Mouse (Mus musculus) stomach, postnatal 0 days (tissue): ENCODE measurements at regions not wholly inside any gene's neighbourhood (a gene's known extent, or its start where the extent isn't known, plus 50 kb on each side); places are given as distances from the start of the nearest gene placed in this dataset.

Experiments used
- ATAC-seq: fragments of 200-750 bp; cut with Nextera tagmentation; 2 replicates; pipeline ENCODE4 v1.8.0; 2017; ENCODE audit not compliant: low FRiP score, low TSS enrichment
- DNase-seq: peaks from one replicate; pipeline ENCODE4 v3.0.0-alpha.2; 2016; ENCODE audit warnings: low spot score
- H3K27ac ChIP-seq: fragments of 300-500 bp; sonication (generic); replicated peaks from 2 replicates; pipeline ENCODE4 v1.5.1; 2014; ENCODE audit warnings: mild to moderate bottlenecking, control low read depth
- H3K27me3 ChIP-seq: fragments of 300-500 bp; sonication (generic); 2 replicates; pipeline ENCODE4 v1.6.1; 2014; ENCODE audit warnings: low read length; ENCODE audit not compliant: control insufficient read depth, insufficient read depth
- H3K36me3 ChIP-seq: fragments of 300-500 bp; sonication (generic); 2 replicates; pipeline ENCODE4 v1.6.1; 2014; ENCODE audit warnings: low read length, mixed read lengths; ENCODE audit not compliant: control insufficient read depth, insufficient read depth
- H3K4me1 ChIP-seq: fragments of 300-500 bp; sonication (generic); replicated peaks from 2 replicates; pipeline ENCODE4 v1.6.1; 2014; ENCODE audit warnings: antibody characterized with exemption; ENCODE audit not compliant: control insufficient read depth, insufficient read depth
- H3K4me2 ChIP-seq: fragments of 300-500 bp; sonication (generic); replicated peaks from 2 replicates; pipeline ENCODE4 v1.6.1; 2014; ENCODE audit warnings: low read depth, mild to moderate bottlenecking, control low read depth, moderate library complexity
- H3K4me3 ChIP-seq: fragments of 300-500 bp; sonication (generic); 2 replicates; pipeline ENCODE4 v1.5.1; 2014; ENCODE audit warnings: low read depth, low read length, control low read depth
- H3K9ac ChIP-seq: fragments of 300-500 bp; sonication (generic); 2 replicates; pipeline ENCODE4 v1.6.1; 2014; ENCODE audit warnings: mild to moderate bottlenecking, low read length, control low read depth, mixed read lengths
- H3K9me3 ChIP-seq: fragments of 300-500 bp; sonication (generic); 2 replicates; pipeline ENCODE4 v1.6.1; 2016; ENCODE audit warnings: low read length; ENCODE audit not compliant: control insufficient read depth
- CTCF ChIP-seq: IDR thresholded peaks from 2 replicates; pipeline ENCODE4 v1.5.1; 2016; ENCODE audit warnings: antibody characterized with exemption, low read depth, mild to moderate bottlenecking, moderate library complexity
- EP300 ChIP-seq: optimal IDR thresholded peaks from 2 replicates; pipeline ENCODE3; 2016; ENCODE audit warnings: antibody characterized with exemption
- WGBS: fragments of 180-500 bp; shearing (Covaris S2); extraction: QIAGEN DNeasy Blood & Tissue Kit; methylation state at CpG from one replicate; pipeline ENCODE4 v1.1.7; 2014; 5-methylcytosine and 5-hydroxymethylcytosine counted together

GRCm38 (mm10) chr2:115036205-115036604 lies 381.4 kb upstream of the Dph6 start:
- Histone ChIP-seq H3K36me3 (no peaks in the 10 kb centered on the region), H3K4me2 (no peak overlapping the region), H3K27me3 (no peaks in the 10 kb centered on the region), H3K9ac (no peak overlapping the region), H3K9me3 (no peaks in the 10 kb centered on the region), H3K27ac (no peak overlapping the region), H3K4me3 (no peak overlapping the region), H3K4me1 (no peaks in the 10 kb centered on the region)
- WGBS = 45% methylated on average over 3 of the region's 3 CpGs
- no peak for DNase-seq
- TF ChIP-seq EP300 (no peak), CTCF (no peak)
- no peak for ATAC-seq

DNA sequence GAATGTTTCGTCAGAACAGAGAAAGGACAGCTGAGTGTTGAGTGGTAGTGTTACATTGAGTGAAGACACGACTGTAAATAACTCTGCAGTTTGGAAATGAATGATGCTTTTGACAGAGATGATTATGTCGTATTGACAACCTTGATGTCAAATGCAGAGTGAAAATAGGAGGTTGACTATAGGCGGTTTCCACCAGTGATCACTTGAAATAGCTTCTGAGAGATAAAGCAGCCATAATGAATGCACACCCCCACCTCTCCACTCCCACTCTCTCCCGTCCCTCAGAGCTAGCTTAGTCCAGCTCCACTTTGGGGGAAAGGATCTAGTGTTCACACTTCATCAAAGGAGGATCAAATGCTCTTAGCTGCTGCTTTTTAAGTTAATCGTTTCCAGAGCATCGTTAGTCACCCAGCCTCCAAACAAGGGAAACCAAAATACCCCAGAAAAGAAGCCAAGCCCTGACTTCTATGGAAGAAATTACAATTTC lies 387.6 kb upstream of the Dph6 start:
- Histone ChIP-seq H3K4me3 (no peak overlapping the region), H3K9me3 (no peaks in the 10 kb centered on the region), H3K36me3 (no peaks in the 10 kb centered on the region), H3K4me1 (no peaks in the 10 kb centered on the region), H3K27ac (no peak overlapping the region), H3K9ac (no peak overlapping the region), H3K27me3 (no peaks in the 10 kb centered on the region), H3K4me2 (no peak overlapping the region)
- TF ChIP-seq EP300 (no peak), CTCF (no peak)
- no peak for ATAC-seq
- no peak for DNase-seq
- 76% methylated on average over 7 of the region's 7 CpGs for WGBS

DNA sequence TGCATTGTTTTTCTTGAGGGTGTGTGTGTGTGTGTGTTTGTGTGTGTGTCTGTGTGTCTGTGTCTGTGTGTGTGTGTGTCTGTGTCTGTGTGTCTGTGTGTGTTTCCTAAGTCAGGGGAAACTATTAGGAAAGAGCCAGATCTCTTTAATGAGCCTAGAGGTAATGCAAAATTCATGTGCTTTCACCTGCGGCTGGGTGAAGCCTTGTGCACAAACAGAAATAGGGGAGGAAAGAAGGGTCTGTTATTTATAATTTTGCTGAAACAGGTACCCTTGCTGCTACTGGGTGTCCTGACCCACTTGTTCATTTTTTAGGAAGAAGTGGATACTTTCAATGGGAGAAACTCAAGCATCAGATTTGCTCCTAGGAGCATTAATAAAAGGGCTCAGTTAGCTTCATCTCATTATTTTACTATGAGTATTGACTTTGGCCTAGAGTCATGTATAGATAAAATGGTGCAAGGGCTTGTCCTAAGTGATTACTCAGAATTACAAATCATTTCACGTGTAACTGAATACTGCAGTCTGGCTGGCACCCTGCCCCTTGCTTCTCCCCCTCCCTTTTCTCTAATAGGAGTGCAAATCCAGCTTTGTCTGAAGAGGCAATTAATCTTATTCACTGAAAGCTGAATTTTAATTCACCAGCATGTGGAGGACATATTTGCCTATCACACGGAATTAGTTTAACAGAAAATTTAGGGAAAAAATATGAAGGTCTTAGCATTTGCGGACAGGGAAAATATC lies 401.7 kb upstream of the Dph6 start:
- WGBS = 47% methylated on average over 4 of the region's 4 CpGs
- DNase-seq = peak; percentile 20

GRCm38 (mm10) chr2:115057200-115057599 lies 402.4 kb upstream of the Dph6 start:
- Histone ChIP-seq H3K4me1 (no peaks in the 10 kb centered on the region), H3K27me3 (no peaks in the 10 kb centered on the region), H3K4me3 (no peak overlapping the region), H3K9me3 (no peaks in the 10 kb centered on the region), H3K27ac (no peak overlapping the region), H3K36me3 (no peaks in the 10 kb centered on the region), H3K9ac (no peak overlapping the region), H3K4me2 (no peak overlapping the region)
- WGBS = 63% methylated on average over 2 of the region's 2 CpGs
- TF ChIP-seq CTCF = no peak
- TF ChIP-seq EP300 = no peak
- ATAC-seq (no peak), DNase-seq (no peak)

More for the DNA sequence above, 401.7 kb upstream of the Dph6 start:
- no peak for TF ChIP-seq EP300
- no peak for TF ChIP-seq CTCF
- Histone ChIP-seq H3K36me3 (no peaks in the 10 kb centered on the region), H3K27ac (no peak overlapping the region), H3K9ac (no peak overlapping the region), H3K27me3 (no peaks in the 10 kb centered on the region), H3K4me3 (no peak overlapping the region), H3K4me1 (no peaks in the 10 kb centered on the region), H3K9me3 (no peaks in the 10 kb centered on the region), H3K4me2 (no peak overlapping the region)
- no peak for ATAC-seq

DNA sequence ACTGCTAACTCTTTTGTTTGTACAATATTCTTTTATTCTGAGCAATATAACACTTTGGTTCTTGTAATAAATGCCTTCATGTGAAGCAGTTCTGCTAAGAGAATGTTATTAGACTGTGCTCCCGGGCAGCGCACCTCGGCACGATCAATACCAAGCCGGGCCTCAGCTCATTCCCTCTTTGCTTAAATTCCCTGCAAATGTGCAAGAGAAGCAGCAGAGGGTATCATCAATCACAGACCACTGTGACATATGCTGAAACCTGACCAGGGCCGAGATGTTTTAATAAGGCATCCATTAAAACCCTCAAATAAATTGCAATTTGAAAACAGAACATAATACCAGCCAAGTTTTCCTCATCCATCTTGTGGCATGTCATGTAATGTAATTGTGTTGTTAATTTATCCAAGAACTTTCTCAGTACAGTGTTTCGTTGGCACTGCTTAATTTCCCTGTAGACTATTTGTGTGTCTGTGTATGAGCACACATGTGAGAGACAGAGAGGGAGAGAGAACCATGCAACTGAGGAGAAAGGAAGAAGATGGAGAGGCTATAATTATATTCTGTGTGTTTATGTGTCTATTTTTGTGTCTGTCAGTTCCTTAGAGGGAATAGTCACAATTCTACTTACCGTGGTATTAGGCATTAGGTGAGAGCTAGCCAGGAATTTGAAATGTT lies 412.9 kb upstream of the Dph6 start:
- 20% methylated on average over 8 of the region's 8 CpGs for WGBS
- DNase-seq (no peak), ATAC-seq (no peak)
- Histone ChIP-seq H3K4me2 (no peak overlapping the region), H3K4me3 (no peak overlapping the region), H3K36me3 (no peaks in the 10 kb centered on the region), H3K9me3 (no peaks in the 10 kb centered on the region), H3K9ac (no peak overlapping the region), H3K27ac (no peak overlapping the region), H3K27me3 (no peaks in the 10 kb centered on the region), H3K4me1 (no peaks in the 10 kb centered on the region)
- no peak for TF ChIP-seq EP300
- TF ChIP-seq CTCF = no peak

GRCm38 (mm10) chr2:115069704-115070103 lies 414.9 kb upstream of the Dph6 start:
- DNase-seq (no peak), ATAC-seq (no peak)
- Histone ChIP-seq H3K9me3 (no peaks in the 10 kb centered on the region), H3K4me1 (no peaks in the 10 kb centered on the region), H3K4me3 (no peak overlapping the region), H3K36me3 (no peaks in the 10 kb centered on the region), H3K4me2 (no peak overlapping the region), H3K27ac (no peak overlapping the region), H3K9ac (no peak overlapping the region), H3K27me3 (no peaks in the 10 kb centered on the region)
- no peak for TF ChIP-seq CTCF
- TF ChIP-seq EP300 = no peak
- 74% methylated on average over 4 of the region's 4 CpGs for WGBS
